Mouse (Mus musculus): ENCODE results near the gene Apoo. TPM values are rescaled to one million over a fixed set of nuclear protein-coding genes. Genes with fewer than 3 reads are reported as not detected.
"Not testable (repeated sequence)": the region's sequence is repeated elsewhere in the genome, so short reads cannot be mapped to it uniquely, and the experiment has no call there.

The Apoo gene
- polyA plus RNA-seq (2011; ENCODE audit: insufficient read depth, insufficient read length, low replicate concordance, missing spikeins): 8.5 and 10.8 TPM in 2 replicates

GRCm38 (mm10) chrX:94366670-94367241 lies at the start of gene Apoo, which contains the start of gene Fam90a1b:
Gene Apoo (plus strand): TSS chrX:94367117.
Gene Fam90a1b (minus strand): TSS chrX:94366777.
- Histone ChIP-seq H3K4me1 (ENCODE audit: control insufficient read depth, insufficient read depth, low read length) (no peaks in the 10 kb centered on the region), H3K27ac (ENCODE audit: control insufficient read depth, insufficient read depth, low read depth, low read length, poor library complexity) (peak within 1 kb of the TSS; percentile 13; the same call in 1 of the 2 replicates), H3K4me3 (replicated peaks; ENCODE audit: control insufficient read depth, low read depth, low read length) (peak within 1 kb of the TSS; percentile 68)
- WGBS: 12% methylated on average over 46 of the region's 46 CpGs
- TF ChIP-seq POLR2A (IDR thresholded peaks at IDR 0.05; ENCODE audit: borderline replicate concordance, control insufficient read depth, low read depth, low read length): no peak
- TF ChIP-seq CTCF (IDR thresholded peaks at IDR 0.05; ENCODE audit: control insufficient read depth, insufficient read depth, low read length): peak; percentile 77

GRCm38 (mm10) chrX:94321036-94321902 lies 45.6 kb upstream of the Apoo start:
- no peak overlapping the region for H3K4me3 ChIP-seq (replicated peaks; ENCODE audit: control insufficient read depth, low read depth, low read length)
- no peak overlapping the region for H3K27ac ChIP-seq (ENCODE audit: control insufficient read depth, insufficient read depth, low read depth, low read length, poor library complexity)
- no peaks in the 10 kb centered on the region for H3K4me1 ChIP-seq (ENCODE audit: control insufficient read depth, insufficient read depth, low read length)
- WGBS: 67% methylated on average over 11 of the region's 11 CpGs
- TF ChIP-seq POLR2A (IDR thresholded peaks at IDR 0.05; ENCODE audit: borderline replicate concordance, control insufficient read depth, low read depth, low read length) (no peak), CTCF (IDR thresholded peaks at IDR 0.05; ENCODE audit: control insufficient read depth, insufficient read depth, low read length) (no peak)

GRCm38 (mm10) chrX:94343638-94344037 lies 23.3 kb upstream of the Apoo start:
- H3K4me3 ChIP-seq (replicated peaks; ENCODE audit: control insufficient read depth, low read depth, low read length); H3K4me1 ChIP-seq (ENCODE audit: control insufficient read depth, insufficient read depth, low read length); H3K27ac ChIP-seq (ENCODE audit: control insufficient read depth, insufficient read depth, low read depth, low read length, poor library complexity): not testable (repeated sequence)
- 81% methylated on average over 4 of the region's 4 CpGs for WGBS

- TF ChIP-seq POLR2A (IDR thresholded peaks at IDR 0.05; ENCODE audit: borderline replicate concordance, control insufficient read depth, low read depth, low read length) (no peak), CTCF (IDR thresholded peaks at IDR 0.05; ENCODE audit: control insufficient read depth, insufficient read depth, low read length) (no peak)
- H3K4me3 ChIP-seq (replicated peaks; ENCODE audit: control insufficient read depth, low read depth, low read length): no peak overlapping the region
- 18% methylated on average over 14 of the region's 14 CpGs for WGBS
- H3K4me1 ChIP-seq (ENCODE audit: control insufficient read depth, insufficient read depth, low read length): no peaks in the 10 kb centered on the region
- no peak overlapping the region for H3K27ac ChIP-seq (ENCODE audit: control insufficient read depth, insufficient read depth, low read depth, low read length, poor library complexity)
Measured at GRCm38 (mm10) chrX:94365381-94365925, 1.5 kb upstream of the Apoo start.

- no peak overlapping the region for H3K4me3 ChIP-seq (replicated peaks; ENCODE audit: control insufficient read depth, low read depth, low read length)
- WGBS: 19% methylated on average over 16 of the region's 16 CpGs
- TF ChIP-seq CTCF (IDR thresholded peaks at IDR 0.05; ENCODE audit: control insufficient read depth, insufficient read depth, low read length): no peak
- no peak for TF ChIP-seq POLR2A (IDR thresholded peaks at IDR 0.05; ENCODE audit: borderline replicate concordance, control insufficient read depth, low read depth, low read length)
- no peaks in the 10 kb centered on the region for H3K4me1 ChIP-seq (ENCODE audit: control insufficient read depth, insufficient read depth, low read length)
- H3K27ac ChIP-seq (ENCODE audit: control insufficient read depth, insufficient read depth, low read depth, low read length, poor library complexity): no peak overlapping the region
Measured at GRCm38 (mm10) chrX:94366029-94366428, 888 bp upstream of the Apoo start.

GRCm38 (mm10) chrX:94367248-94367647 lies 331 bp downstream of the Apoo start:
- TF ChIP-seq CTCF (IDR thresholded peaks at IDR 0.05; ENCODE audit: control insufficient read depth, insufficient read depth, low read length) (no peak), POLR2A (IDR thresholded peaks at IDR 0.05; ENCODE audit: borderline replicate concordance, control insufficient read depth, low read depth, low read length) (no peak)
- 13% methylated on average over 12 of the region's 17 CpGs for WGBS
- Histone ChIP-seq H3K27ac (ENCODE audit: control insufficient read depth, insufficient read depth, low read depth, low read length, poor library complexity) (peak overlapping the region; percentile 13; the same call in 1 of the 2 replicates), H3K4me3 (replicated peaks; ENCODE audit: control insufficient read depth, low read depth, low read length) (peak overlapping the region; percentile 68), H3K4me1 (ENCODE audit: control insufficient read depth, insufficient read depth, low read length) (no peaks in the 10 kb centered on the region)

GRCm38 (mm10) chrX:94378734-94379133 lies 11.8 kb downstream of the Apoo start:
- 85% methylated on average over 5 of the region's 5 CpGs for WGBS
- H3K4me3 ChIP-seq (replicated peaks; ENCODE audit: control insufficient read depth, low read depth, low read length): no peak overlapping the region
- no peaks in the 10 kb centered on the region for H3K4me1 ChIP-seq (ENCODE audit: control insufficient read depth, insufficient read depth, low read length)
- TF ChIP-seq POLR2A (IDR thresholded peaks at IDR 0.05; ENCODE audit: borderline replicate concordance, control insufficient read depth, low read depth, low read length): no peak
- H3K27ac ChIP-seq (ENCODE audit: control insufficient read depth, insufficient read depth, low read depth, low read length, poor library complexity): no peak overlapping the region

GRCm38 (mm10) chrX:94408975-94409374 lies 42.1 kb downstream of the Apoo start:
- Histone ChIP-seq H3K4me3 (replicated peaks; ENCODE audit: control insufficient read depth, low read depth, low read length) (no peak overlapping the region), H3K27ac (ENCODE audit: control insufficient read depth, insufficient read depth, low read depth, low read length, poor library complexity) (no peak overlapping the region), H3K4me1 (ENCODE audit: control insufficient read depth, insufficient read depth, low read length) (no peaks in the 10 kb centered on the region)
- whole genome bisulfite sequencing: 34% methylated on average over 3 of the region's 3 CpGs
- TF ChIP-seq POLR2A (IDR thresholded peaks at IDR 0.05; ENCODE audit: borderline replicate concordance, control insufficient read depth, low read depth, low read length) (no peak), CTCF (IDR thresholded peaks at IDR 0.05; ENCODE audit: control insufficient read depth, insufficient read depth, low read length) (no peak)
